Mouse (Mus musculus) gastrocnemius, adult 8-10 months (tissue): Measurements from ENCODE around the gene Adrb1. TPM values are rescaled to one million over a fixed set of nuclear protein-coding genes. Genes with fewer than 3 reads are reported as not detected.

ENCODE experiments used
- DNase-seq, 2 experiments: peaks; one replicate each; pipeline ENCODE4 v3.0.0; 2022; ENCODE audit warnings: low spot score in 2 of 2
- total RNA-seq, 4 experiments: library from RNA; stranded (reverse); gene quantifications; 2 replicates each; pipeline ENCODE4 v1.2.4; 2022

The Adrb1 gene
- total RNA-seq, 4 experiments from 2014 or later = 0.07 to 0.08 TPM; not detected in 2

GRCm38 (mm10) chr19:56703238-56704097, 18.5 kb upstream of the Adrb1 start:
- no peak for DNase-seq

GRCm38 (mm10) chr19:56705026-56705675, 16.8 kb upstream of the Adrb1 start:
- no peak for DNase-seq

- DNase-seq = no peak
Observed at GRCm38 (mm10) chr19:56708794-56709193, 13.2 kb upstream of the Adrb1 start.

DNA sequence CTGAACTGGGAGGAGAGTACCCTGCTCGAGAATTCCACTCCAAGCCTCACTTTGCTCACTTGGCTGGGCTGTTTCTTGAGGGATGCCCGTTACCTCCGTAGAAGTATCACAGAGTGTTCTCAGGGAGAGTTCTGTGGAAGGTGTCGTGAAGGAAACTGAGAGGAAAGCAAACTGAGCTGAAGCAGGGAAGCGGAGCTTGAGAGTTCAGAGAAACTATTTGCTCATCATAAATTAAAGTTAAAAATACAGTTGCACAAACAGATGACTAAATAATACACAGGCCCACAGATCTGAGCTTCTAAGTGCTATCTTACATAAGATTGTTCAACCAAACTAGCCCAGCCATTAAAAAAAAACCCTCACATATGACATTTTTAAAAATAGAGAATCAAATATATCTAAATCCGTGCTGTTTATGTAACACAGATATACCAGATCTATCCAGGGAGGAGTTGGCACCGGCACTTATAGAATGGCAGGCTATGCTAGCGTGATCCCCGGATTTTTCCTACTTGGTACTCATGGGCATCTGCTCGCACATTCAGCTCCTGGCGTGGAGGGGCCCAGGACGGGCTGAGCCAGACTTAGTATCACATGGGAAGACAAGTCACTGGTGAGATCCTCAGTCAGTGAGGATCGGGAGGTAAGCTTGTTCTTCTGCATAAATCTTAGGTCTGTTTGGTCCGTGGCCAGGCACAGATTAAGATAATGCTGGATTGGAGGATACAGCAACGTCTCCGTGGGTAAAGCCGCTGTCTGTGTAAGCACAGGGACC, 11.7 kb upstream of the Adrb1 start:
- no peak for DNase-seq

GRCm38 (mm10) chr19:56713613-56714012, 8.4 kb upstream of the Adrb1 start:
- no peak for DNase-seq

- no peak for DNase-seq
Observed at GRCm38 (mm10) chr19:56714661-56715170, 7.3 kb upstream of the Adrb1 start.

DNA sequence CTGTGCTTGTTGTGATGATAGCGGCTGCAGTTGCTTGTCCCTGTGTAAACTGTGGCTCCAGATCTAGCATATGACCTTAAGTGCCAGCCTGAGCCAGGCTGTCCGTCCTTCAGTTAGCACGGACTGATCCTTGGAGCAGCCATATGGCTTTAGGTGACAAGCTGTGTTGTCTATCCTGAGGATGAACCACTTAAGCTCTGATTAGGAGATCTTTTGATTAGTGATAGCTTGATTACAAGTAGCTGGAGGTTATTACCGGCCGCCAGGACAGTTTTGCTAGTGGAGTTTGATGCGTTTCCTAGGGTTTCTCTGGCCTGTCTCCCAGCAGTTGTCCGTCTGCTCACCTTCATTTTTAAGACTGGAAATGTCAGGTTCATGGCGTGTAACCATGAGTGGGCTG, 4.0 kb upstream of the Adrb1 start:
- no peak for DNase-seq

DNA sequence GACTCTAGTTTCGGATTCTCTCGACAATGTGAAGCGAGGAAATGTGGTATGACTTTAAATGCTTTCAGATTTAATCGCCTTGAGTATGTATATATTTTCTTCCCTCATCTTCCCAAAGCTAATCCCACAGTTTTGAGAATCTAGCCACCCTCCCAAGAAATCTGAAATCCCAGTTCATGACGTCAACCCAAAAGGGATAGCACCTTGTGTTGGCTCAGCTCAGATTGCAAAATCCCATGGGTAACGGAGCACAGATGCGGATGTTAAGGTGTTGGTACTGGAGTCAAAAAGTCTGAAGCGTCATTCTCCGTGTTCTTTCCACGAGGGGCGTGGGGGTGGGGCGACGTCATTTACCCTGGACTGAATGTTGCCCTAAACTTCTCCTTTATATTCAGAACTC, 1.1 kb upstream of the Adrb1 start:
- no peak for DNase-seq

DNA sequence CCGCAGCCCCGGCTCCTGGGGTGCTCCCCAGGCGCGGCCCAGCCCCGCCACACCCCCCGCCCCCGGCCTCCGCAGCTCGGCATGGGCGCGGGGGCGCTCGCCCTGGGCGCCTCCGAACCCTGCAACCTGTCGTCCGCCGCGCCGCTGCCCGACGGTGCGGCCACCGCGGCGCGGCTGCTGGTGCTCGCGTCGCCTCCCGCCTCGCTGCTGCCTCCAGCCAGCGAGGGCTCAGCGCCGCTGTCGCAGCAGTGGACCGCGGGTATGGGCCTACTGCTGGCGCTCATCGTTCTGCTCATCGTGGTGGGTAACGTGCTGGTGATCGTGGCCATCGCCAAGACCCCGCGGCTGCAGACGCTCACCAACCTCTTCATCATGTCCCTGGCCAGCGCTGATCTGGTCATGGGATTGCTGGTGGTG, 300 bp downstream of the Adrb1 start:
- DNase-seq = no peak

- no peak for DNase-seq
Observed at GRCm38 (mm10) chr19:56722711-56723330, 822 bp downstream of the Adrb1 start.

DNA sequence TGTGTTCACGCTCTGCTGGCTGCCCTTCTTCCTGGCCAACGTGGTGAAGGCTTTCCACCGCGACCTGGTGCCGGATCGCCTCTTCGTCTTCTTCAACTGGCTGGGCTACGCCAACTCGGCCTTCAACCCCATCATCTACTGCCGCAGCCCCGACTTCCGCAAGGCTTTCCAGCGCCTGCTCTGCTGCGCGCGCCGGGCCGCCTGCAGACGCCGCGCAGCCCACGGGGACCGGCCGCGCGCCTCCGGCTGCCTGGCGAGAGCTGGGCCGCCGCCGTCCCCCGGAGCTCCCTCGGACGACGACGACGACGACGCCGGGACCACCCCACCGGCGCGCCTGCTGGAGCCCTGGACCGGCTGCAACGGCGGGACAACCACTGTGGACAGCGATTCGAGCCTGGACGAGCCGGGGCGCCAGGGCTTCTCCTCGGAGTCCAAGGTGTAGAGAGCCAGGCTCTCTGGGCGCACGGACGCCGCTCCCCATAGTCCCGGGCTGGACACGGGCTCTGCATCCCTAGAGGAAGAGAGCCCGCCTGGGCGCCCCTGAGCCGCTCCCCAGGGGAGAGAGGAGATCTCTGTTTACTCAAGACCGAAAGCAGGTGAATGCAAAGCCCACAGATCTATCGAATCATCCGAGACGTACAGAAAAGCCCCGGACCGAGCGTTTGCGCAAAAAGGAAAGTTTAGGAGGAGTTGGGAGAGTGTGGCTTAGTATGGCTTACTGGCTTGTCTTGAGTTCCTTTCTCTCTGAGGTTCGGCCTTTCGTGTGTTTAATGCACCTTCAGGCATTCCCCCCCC, 1.5 kb downstream of the Adrb1 start:
- no peak for DNase-seq

DNA sequence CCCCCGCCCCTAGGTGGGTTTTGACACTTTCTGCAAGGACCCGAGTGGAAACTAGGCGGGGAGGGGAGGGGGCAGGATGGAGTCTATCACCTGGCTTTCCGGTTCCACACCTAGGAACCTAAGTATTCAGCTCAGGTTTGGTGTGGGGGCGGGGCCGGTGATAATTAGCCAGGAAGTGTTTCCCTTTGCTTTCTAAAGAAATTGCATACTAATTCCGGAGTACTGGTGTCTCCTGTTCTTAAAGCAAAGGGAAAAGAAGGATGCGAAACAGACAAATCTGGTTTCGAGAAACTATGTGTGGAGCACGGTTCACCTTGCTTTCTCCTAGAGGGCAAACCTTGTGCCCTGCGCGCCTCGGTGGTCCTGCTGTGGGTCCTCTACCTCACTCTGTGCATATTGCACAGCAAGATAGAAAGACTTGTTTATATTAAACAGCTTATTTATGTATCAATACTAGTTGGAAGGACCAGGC, 2.2 kb downstream of the Adrb1 start:
- no peak for DNase-seq

- DNase-seq = no peak
Observed at GRCm38 (mm10) chr19:56727170-56727877, 5.3 kb downstream of the Adrb1 start.

DNA sequence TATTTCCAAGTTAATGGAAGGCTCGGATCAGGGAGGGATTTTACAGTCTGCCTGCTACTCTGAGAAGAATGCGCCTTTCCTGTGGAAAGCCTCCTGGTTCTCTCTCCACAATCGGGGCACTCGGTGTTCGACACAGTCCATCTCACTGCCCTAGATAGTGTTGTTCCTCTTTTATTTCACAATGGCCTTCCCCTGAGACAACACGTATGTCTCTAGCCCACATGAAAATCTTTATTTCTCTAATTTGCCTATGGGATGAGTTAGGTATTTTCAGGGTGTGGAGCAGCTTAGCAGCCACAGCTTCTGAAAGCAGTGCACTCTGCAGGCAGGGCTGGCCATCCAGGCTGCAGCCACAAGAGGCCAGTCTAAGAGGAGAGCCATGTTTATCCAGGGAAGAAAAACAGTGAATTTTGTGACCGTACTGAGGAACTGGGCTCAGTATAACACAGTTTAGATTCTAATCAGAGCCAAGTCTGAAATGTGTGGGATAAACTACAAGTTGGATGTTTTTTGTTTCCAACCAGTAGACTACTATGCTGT, 12.1 kb downstream of the Adrb1 start:
- no peak for DNase-seq

DNA sequence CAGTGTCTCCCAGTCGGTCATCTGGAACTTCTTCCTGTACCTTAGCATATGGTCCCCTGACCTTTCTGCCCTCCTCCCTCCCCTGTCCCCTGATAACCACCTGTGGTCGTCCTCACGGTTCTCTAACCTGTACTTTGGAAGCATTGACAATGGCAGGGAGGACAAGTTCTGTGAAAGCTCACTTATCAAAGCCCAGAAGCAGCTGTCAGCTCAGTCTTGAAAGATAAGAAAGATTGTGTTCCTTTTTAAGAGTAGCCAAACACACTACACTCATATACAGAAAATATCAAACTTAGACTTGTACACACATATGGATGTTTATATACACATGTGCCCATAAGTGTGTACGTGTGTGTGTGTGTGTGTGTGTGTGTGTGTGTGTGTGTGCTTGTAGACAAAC, 13.7 kb downstream of the Adrb1 start:
- no peak for DNase-seq

DNA sequence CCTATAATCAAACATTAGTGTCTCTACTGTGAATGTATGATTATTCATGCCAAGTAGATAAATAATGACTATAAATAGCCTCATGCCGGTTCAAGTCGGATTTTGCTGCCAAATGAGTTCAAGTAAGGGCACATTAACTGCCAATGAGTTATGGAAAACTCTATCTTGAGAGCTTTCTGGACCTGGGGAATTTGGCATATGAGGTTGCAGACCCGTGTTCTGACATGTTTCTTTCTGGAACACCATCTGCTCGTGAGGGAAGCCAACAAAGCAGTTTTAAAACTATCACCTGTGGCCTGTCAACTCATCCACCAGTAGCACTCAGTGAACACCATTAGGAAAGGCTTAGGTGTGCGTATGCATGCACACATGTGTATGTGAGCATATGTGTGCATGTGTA, 14.3 kb downstream of the Adrb1 start:
- DNase-seq = no peak

GRCm38 (mm10) chr19:56745061-56745460, 23.1 kb downstream of the Adrb1 start:
- DNase-seq = no peak

- no peak for DNase-seq
Observed at GRCm38 (mm10) chr19:56745528-56745927, 23.5 kb downstream of the Adrb1 start.

DNA sequence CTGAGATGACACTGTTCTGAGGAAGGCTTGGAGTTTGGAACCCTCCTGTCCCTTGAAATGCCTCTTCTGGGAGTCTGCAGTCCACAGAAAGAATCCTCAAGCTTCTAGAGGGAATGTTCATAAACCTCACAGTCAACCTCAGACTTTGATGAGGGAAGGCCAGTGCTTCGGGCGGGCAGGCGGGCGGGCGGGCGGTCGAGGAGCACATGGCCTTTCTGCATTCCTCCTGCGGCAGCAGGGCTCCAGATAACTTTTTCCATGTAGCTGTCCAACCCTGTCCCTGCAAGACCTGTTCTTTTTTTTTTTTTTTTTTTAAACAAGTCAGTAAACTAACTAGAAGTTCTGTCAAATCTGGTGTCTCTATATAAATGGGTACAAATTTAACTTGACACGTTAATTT, 24.6 kb downstream of the Adrb1 start:
- DNase-seq = no peak

DNA sequence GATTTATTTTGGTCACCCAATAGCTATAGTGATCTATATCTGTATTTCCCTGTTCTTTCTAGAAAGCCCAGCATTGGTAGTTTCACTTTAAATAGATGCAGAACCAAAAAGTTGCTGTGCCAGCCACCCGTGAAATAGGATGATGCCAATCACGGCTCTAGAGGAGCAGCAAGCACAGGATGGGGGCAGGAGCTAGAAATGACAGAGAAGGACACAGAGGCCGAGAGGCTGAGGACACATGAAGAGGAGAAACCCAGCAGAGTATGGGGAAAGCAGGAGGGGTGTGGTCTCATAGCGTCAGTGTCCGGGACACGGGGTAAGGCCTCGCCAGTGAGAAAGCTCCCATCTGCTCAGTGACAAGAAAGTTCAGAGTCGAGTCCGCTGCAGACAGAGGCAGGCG, 25.9 kb downstream of the Adrb1 start:
- no peak for DNase-seq
